Mouse (Mus musculus): ENCODE measurements around the gene 1700057G04Rik. TPM values are rescaled to one million over a fixed set of nuclear protein-coding genes. Genes with fewer than 3 reads are reported as not detected.
A peak's percentile ranks its signal among the peaks of the same experiment; 100 is the strongest.

1700057G04Rik gene
- polyA plus RNA-seq, 2 experiments = not detected

DNA sequence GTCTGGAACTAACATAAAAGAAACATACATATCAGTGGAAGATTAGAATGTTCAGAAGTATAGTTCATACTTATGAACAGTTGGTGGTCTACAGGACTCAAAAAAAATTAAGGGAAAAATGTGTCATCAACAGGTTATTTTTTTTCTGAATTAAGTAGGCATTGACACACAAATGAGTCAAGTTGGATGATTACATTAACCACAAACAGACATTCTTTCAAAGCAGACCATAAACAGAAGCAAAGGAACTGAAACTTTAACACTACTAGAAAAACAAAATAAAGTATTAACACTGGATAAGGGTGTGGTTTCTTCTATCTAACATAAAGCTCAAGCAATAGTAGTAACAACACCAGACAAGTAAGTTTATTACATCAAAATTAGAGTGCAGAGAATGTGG, 59.7 kb downstream of the 1700057G04Rik start:
- Histone ChIP-seq H3K9ac (replicated peaks) (no peak overlapping the region), H3K4me3 (ENCODE audit: insufficient read depth in 1 of 2, low read depth in 2 of 2, low read length in 2 of 2) (no peak overlapping the region), H3K27me3 (ENCODE audit: control insufficient read depth, insufficient read depth, low read length) (no peaks in the 10 kb centered on the region), H3K36me3 (replicated peaks; ENCODE audit: control insufficient read depth, insufficient read depth, low read depth) (no peaks in the 10 kb centered on the region), H3K4me2 (ENCODE audit: low read depth) (no peak overlapping the region), H3K27ac (no peak overlapping the region), H3K4me1 (replicated peaks; ENCODE audit: control insufficient read depth in 2 of 2, insufficient read depth in 2 of 2, low read length in 1 of 2) (no peaks in the 10 kb centered on the region), H3K9me3 (ENCODE audit: control insufficient read depth, low read length) (no peaks in the 10 kb centered on the region)
- no peak for DNase-seq (ENCODE audit: low read depth in 3 of 3, low spot score in 3 of 3)
- TF ChIP-seq CTCF (IDR thresholded peaks at IDR 0.05; ENCODE audit: low read depth) (no peak), EP300 (IDR thresholded peaks at IDR 0.05; ENCODE audit: low read depth) (no peak)
- ATAC-seq (ENCODE audit: insufficient read depth) = no peak

DNA sequence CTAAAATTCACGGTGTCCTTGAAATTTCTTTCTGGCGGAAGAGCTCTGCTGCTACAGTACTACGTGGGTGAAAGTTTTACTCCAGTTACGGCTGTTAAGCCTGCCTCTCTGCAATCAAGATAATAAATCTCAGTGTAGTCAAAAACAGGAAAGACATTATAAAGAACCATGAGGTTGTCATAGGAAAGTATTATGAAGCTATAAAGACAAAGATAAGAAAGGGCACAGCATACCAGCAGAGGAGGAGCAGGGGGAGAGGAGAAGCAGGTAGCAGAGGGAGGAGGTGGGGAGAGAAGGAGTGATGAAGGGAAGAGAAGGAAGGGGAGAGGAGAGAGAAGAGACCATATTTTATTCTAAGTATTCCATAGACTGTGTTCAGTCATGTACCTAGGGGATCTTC, 64.7 kb downstream of the 1700057G04Rik start:
- 33% methylated on average over 4 of the region's 4 CpGs for WGBS (ENCODE audit: insufficient replicate concordance)
- no peak overlapping the region for H3K9ac ChIP-seq (replicated peaks)
- no peaks in the 10 kb centered on the region for H3K36me3 ChIP-seq (replicated peaks; ENCODE audit: control insufficient read depth, insufficient read depth, low read depth)
- peaks cover 0 to 3% of the 10 kb centered on the region in 2 experiments; a peak in 1 of 4 replicates for H3K4me1 ChIP-seq (replicated peaks; ENCODE audit: control insufficient read depth in 2 of 2, insufficient read depth in 2 of 2, low read length in 1 of 2)
- H3K4me2 ChIP-seq (ENCODE audit: low read depth) = no peak overlapping the region
- no peak overlapping the region for H3K27ac ChIP-seq
- no peaks in the 10 kb centered on the region for H3K27me3 ChIP-seq (ENCODE audit: control insufficient read depth, insufficient read depth, low read length)
- no peak overlapping the region for H3K4me3 ChIP-seq (ENCODE audit: insufficient read depth in 1 of 2, low read depth in 2 of 2, low read length in 2 of 2)
- DNase-seq (ENCODE audit: low read depth in 3 of 3, low spot score in 3 of 3) (no peak), ATAC-seq (ENCODE audit: insufficient read depth) (no peak)
- TF ChIP-seq EP300 (IDR thresholded peaks at IDR 0.05; ENCODE audit: low read depth) = no peak
- TF ChIP-seq CTCF (IDR thresholded peaks at IDR 0.05; ENCODE audit: low read depth) = no peak
- H3K9me3 ChIP-seq (ENCODE audit: control insufficient read depth, low read length) = no peaks in the 10 kb centered on the region

DNA sequence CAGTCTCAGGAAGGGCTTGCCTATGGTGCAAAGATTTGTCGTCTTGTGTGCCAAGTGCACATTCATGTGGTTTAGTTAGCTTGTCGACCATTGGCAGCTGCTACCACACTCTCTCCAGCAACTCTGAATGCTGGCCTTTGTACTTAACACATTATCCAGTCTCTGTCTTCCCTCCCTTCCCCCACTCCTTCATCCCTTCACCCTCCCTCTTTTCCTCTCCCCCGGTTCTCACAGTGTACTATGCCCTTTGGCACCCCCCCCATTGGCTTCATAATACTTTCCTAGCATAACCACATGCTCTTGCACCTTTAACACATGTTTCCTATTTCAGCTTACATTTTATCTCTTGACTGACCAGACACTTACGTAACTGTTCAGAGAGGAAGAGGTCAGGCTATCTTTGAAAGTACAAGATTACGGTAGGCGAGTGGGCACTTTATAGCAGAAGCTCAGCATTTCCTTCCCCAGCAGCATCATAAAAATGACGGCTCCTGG, 65.6 kb downstream of the 1700057G04Rik start:
- 15% methylated on average over 7 of the region's 7 CpGs for WGBS (ENCODE audit: insufficient replicate concordance)
- Histone ChIP-seq H3K27ac (no peak overlapping the region), H3K9me3 (ENCODE audit: control insufficient read depth, low read length) (no peaks in the 10 kb centered on the region), H3K4me1 (replicated peaks; ENCODE audit: control insufficient read depth in 2 of 2, insufficient read depth in 2 of 2, low read length in 1 of 2) (peaks cover 0 to 3% of the 10 kb centered on the region in 2 experiments; a peak in 1 of 4 replicates), H3K4me2 (ENCODE audit: low read depth) (no peak overlapping the region), H3K9ac (replicated peaks) (no peak overlapping the region), H3K27me3 (ENCODE audit: control insufficient read depth, insufficient read depth, low read length) (no peaks in the 10 kb centered on the region), H3K4me3 (ENCODE audit: insufficient read depth in 1 of 2, low read depth in 2 of 2, low read length in 2 of 2) (no peak overlapping the region), H3K36me3 (replicated peaks; ENCODE audit: control insufficient read depth, insufficient read depth, low read depth) (no peaks in the 10 kb centered on the region)
- no peak for TF ChIP-seq EP300 (IDR thresholded peaks at IDR 0.05; ENCODE audit: low read depth)
- no peak for TF ChIP-seq CTCF (IDR thresholded peaks at IDR 0.05; ENCODE audit: low read depth)
- ATAC-seq (ENCODE audit: insufficient read depth) (peak; percentile 23; the same call in 1 of the 2 replicates), DNase-seq (ENCODE audit: low read depth in 3 of 3, low spot score in 3 of 3) (no peak)

DNA sequence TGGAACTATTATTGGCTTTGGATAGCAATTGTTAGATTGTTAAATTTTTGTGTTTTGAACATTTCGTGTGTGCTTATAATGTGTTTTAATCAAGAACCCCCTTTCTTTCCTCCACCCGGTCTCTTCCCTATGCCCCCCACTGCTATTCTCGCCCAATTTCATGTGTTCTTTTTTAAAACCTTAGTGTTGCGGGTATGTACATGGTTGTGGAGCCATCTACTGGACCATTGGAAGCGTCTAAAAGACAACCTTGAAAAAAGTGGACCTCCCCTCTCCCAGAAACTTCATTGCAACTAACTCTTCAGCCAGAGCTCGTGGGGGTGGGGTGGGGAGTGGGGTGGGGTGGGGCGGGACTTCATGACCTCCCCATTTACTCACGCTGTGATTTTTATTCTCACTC, 66.2 kb downstream of the 1700057G04Rik start:
- TF ChIP-seq EP300 (IDR thresholded peaks at IDR 0.05; ENCODE audit: low read depth) (no peak), CTCF (IDR thresholded peaks at IDR 0.05; ENCODE audit: low read depth) (no peak)
- Histone ChIP-seq H3K27me3 (ENCODE audit: control insufficient read depth, insufficient read depth, low read length) (no peaks in the 10 kb centered on the region), H3K36me3 (replicated peaks; ENCODE audit: control insufficient read depth, insufficient read depth, low read depth) (no peaks in the 10 kb centered on the region), H3K4me2 (ENCODE audit: low read depth) (no peak overlapping the region), H3K9me3 (ENCODE audit: control insufficient read depth, low read length) (no peaks in the 10 kb centered on the region), H3K27ac (no peak overlapping the region), H3K9ac (replicated peaks) (no peak overlapping the region), H3K4me1 (replicated peaks; ENCODE audit: control insufficient read depth in 2 of 2, insufficient read depth in 2 of 2, low read length in 1 of 2) (peaks cover 0 to 3% of the 10 kb centered on the region in 2 experiments; a peak in 1 of 4 replicates), H3K4me3 (ENCODE audit: insufficient read depth in 1 of 2, low read depth in 2 of 2, low read length in 2 of 2) (no peak overlapping the region)
- ATAC-seq (ENCODE audit: insufficient read depth) (no peak), DNase-seq (ENCODE audit: low read depth in 3 of 3, low spot score in 3 of 3) (no peak)
- 29% methylated on average over 8 of the region's 8 CpGs for WGBS (ENCODE audit: insufficient replicate concordance)

DNA sequence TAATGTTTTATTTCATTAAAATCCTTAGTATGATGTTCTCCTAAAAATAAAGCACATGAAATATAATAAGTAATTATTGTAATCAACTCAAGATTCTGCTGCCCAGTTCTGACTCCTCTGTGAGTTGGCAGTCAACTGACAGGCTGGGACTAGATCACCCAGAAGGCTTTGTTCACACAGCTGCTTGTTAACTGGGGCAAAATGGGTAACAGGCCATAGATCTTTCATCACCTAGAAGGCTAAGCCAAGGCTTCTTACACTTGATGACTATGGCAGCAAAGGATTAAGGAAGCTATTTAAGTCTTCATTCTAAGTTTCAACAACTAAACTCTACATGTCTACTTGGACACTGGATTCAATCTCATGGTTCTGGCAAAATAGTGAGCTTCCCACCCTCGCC, 68.8 kb downstream of the 1700057G04Rik start:
- Histone ChIP-seq H3K27ac (no peak overlapping the region), H3K4me1 (replicated peaks; ENCODE audit: control insufficient read depth in 2 of 2, insufficient read depth in 2 of 2, low read length in 1 of 2) (peaks cover 0 to 3% of the 10 kb centered on the region in 2 experiments; a peak in 1 of 4 replicates), H3K4me2 (ENCODE audit: low read depth) (no peak overlapping the region), H3K36me3 (replicated peaks; ENCODE audit: control insufficient read depth, insufficient read depth, low read depth) (no peaks in the 10 kb centered on the region), H3K9me3 (ENCODE audit: control insufficient read depth, low read length) (no peaks in the 10 kb centered on the region), H3K4me3 (ENCODE audit: insufficient read depth in 1 of 2, low read depth in 2 of 2, low read length in 2 of 2) (no peak overlapping the region), H3K9ac (replicated peaks) (no peak overlapping the region), H3K27me3 (ENCODE audit: control insufficient read depth, insufficient read depth, low read length) (no peaks in the 10 kb centered on the region)
- ATAC-seq (ENCODE audit: insufficient read depth) (no peak), DNase-seq (ENCODE audit: low read depth in 3 of 3, low spot score in 3 of 3) (no peak)
- TF ChIP-seq EP300 (IDR thresholded peaks at IDR 0.05; ENCODE audit: low read depth) (no peak), CTCF (IDR thresholded peaks at IDR 0.05; ENCODE audit: low read depth) (no peak)
- 48% methylated on average over 1 of the region's 1 CpGs for WGBS (ENCODE audit: insufficient replicate concordance)
